Comparison of ENCODE assay signal across 16 mouse cellular contexts in genomic region chr12:119159254-119159933, GRCm38 (mm10).
"Had no signal": no experiment of that assay in that cellular context is flagged by ENCODE, and none has a peak within 500 bp of the region (broad histone marks: within the 10 kb centered on the region; RNA-seq: fewer than 3 reads in every experiment).

No protein-coding gene starts in this region.

- H3K27ac ChIP-seq: intestine, embryonic 15.5 days; kidney, embryonic 15.5 days; left cerebral cortex, adult 2 months; liver, embryonic 14.5 days; lung, embryonic 15.5 days had no signal

- H3K4me3 ChIP-seq: intestine, embryonic 15.5 days; kidney, embryonic 15.5 days; left cerebral cortex, adult 2 months; lung, embryonic 15.5 days; megakaryocyte, embryonic 14.5 days had no signal

- H3K4me1 ChIP-seq: intestine, embryonic 15.5 days; kidney, embryonic 15.5 days had no signal

- DNase-seq: kidney, adult 11 months; kidney, adult 8-10 months; kidney, postnatal 10 days; kidney, postnatal 36 days; layer of hippocampus, postnatal 36 days; liver, postnatal 0 days; lung, postnatal 10 days; lung, postnatal 36 days; thymus, adult 18-20 months; thymus, postnatal 36 days had no signal

- H3K9ac ChIP-seq: intestine, embryonic 15.5 days; kidney, embryonic 15.5 days; liver, embryonic 14.5 days; liver, postnatal 0 days; lung, embryonic 15.5 days had no signal

- ATAC-seq: intestine, embryonic 15.5 days; liver, postnatal 0 days had no signal

- H3K9me3 ChIP-seq: intestine, embryonic 15.5 days; kidney, embryonic 15.5 days; lung, embryonic 15.5 days; megakaryocyte, embryonic 14.5 days had no signal

- H3K27me3 ChIP-seq: intestine, embryonic 15.5 days; kidney, embryonic 15.5 days; lung, embryonic 15.5 days; megakaryocyte, embryonic 14.5 days had no signal

- H3K36me3 ChIP-seq: intestine, embryonic 15.5 days; kidney, embryonic 15.5 days; lung, embryonic 15.5 days had no signal

- H3K4me2 ChIP-seq: intestine, embryonic 15.5 days; kidney, embryonic 15.5 days; lung, embryonic 15.5 days had no signal
